Mouse (Mus musculus) telencephalon, adult 2 months (tissue): ENCODE measurements at regions not wholly inside any gene's neighbourhood (a gene's known extent, or its start where the extent isn't known, plus 50 kb on each side); places are given as distances from the start of the nearest gene placed in this dataset.
A peak's percentile ranks its signal among the peaks of the same experiment; 100 is the strongest.

ENCODE experiments used
- DNase-seq: peaks from one replicate; pipeline ENCODE4 v3.0.0-alpha.2; 2011; ENCODE audit warnings: low read depth, low spot score

DNA sequence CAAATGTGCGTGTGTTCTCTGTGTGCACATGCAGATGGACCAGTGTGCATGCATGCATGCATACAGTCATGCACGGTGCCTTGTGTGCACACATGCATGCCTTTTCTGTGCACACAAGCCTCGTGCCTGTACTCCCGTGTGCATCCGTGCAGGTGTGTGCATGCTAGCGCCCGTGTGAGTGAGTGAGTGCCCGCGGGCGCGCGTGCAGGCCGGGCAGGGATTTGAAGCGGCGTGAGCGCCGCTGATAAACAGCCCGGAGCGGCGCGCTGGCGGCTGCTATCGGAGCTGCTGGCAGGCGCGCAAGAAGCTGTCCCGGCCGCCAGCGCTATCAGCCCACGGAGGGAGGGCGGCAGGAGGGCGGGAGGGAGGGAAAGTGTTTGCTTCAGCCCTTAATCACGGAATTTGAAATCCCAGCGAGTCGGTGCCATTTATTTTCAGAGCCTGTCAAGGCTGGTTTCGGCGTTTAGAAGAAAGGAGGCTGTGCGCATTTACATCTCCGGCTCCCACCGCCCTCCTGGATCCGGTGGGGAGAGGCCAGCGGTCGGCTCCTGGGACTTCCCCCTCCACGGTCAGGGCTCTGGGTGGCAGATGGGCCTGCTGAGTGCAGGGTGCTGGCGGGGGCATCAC lies 82.1 kb downstream of the Cstad start:
- peak; percentile 83 for DNase-seq

GRCm38 (mm10) chr2:30676450-30676832 lies 81.6 kb downstream of the Cstad start:
- DNase-seq, result no peak

DNA sequence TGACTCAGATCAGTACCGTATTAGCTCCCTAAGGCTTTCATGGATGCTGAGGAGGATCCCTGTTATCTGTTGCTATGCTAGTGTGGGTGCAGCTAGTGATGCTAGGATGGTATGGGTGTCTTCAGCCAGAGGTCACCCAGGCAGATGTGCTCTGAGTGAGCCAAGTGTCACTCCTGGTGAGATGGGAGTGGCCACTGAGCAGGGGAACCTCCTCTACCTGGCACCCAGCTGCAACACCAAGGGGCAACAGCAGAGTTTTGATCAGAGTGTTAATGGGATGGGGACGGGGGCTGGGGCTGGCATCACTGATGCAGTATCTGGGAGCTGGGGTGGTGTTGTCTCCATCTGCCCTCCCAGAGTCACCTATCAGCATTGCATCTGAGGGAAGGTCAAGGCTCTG lies 81.0 kb downstream of the Cstad start:
- no peak for DNase-seq

DNA sequence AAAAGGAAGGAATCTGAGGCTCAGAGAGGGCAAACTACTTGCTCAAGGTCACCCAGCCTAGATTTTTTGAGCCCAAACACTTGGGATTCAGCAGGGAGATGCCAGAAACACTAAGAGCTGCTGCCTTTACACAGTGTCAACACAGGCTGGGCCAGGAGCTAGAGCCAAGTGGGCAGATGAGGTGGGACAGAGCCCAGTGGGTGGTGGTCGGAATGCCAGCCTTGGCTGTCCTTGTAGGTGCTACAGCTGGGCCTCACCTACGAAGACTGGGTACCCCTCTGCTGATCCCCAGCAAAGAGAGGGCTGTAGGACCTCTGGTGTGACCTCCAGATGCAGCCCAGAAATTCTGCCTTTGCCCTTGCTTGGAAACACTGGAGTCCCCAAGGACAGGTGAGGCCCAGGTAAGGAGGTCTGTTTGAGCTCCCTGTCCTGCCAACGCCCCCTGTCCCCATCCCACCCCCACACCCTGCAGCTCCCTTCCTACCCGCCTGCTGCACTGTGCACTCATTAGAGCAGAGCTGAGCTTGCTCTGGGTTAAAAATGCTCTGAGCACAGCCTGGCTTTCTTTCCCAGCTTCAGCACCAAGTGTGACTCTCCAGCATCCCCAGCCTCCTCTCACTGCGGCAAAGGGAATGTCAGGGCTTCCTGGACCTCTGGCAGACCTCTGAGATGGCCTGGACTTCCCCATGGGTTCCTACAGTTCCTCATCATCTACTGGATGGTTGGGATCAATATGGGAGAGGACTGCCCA lies 76.2 kb downstream of the Cstad start:
- no peak for DNase-seq

DNA sequence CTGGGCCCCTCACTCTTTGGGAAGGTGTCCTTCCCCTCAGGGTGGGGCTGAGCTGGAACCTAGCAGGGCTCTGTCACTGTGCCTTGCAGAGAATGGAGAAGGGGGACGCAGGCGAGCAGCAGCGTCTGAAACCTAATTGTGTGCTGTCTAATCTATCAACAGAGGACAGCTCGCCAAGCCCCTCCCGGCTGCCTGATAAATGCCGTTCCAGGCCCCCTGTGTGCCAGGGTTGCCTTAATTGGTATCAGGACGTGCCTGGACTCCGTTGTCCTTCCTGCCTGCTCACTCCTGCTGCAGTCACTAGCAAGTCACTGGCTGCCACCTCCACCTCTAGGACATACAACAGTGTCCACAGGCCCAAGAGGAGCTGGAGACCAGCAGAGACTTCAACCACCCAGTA lies 72.6 kb downstream of the Cstad start:
- DNase-seq, result no peak

- no peak for DNase-seq
Measured at GRCm38 (mm10) chr2:30661147-30661546, 66.3 kb downstream of the Cstad start.

DNA sequence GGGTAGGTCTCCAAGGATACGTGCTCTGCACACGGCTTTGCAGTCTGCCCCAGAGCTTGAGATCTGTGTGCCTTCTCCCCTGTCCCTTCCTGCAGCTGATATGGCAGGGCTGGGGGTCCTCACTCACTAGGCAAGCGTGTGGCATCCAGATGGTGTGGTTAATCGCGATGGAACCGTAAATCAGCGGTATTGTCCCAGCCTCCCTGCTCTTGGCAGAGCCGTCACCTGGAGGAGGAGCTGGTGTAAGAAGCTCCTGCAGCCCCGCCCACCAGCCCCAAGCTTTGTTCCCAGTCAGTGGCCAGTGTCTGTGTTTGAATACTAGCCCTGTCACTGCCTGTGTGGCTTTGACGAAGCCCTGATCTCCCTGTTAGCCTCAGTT lies 65.8 kb downstream of the Cstad start:
- no peak for DNase-seq

GRCm38 (mm10) chr2:30659836-30660612 lies 65.2 kb downstream of the Cstad start:
- DNase-seq, result no peak

DNA sequence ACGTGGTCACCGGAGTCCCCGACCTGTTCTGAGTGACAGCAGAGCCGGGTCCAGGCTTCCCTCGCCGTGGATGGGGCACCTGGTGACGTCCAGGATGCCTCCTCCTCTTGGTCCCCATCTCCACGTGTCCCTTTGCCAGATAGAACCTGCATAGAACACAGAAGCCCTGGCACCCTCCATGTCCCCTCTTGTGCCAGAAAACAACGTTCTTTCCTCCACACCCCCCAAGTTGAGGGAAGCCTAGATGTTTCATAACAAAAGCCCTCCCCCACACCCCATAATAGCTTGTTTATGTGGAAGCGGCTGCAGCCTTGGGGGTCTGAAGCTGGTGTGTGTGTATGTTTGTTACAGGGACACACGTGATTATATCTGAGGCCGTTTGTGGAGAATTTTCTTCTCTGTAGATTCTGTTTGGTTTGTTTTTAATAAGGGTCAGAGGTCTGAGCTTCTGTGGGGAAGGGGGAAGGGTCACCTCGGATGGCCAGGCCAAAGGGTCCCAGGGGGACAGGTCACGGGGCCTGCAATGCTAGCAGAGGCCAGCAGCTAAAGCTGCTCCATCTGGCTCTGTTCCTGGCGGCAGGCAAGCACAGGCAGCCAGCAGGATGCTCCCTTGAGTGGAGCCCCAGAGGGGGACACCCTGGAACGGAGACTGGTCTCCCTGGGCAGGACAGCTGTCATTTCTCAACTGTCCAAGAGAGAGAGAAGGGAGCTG lies 64.2 kb downstream of the Cstad start:
- DNase-seq, result peak; percentile 92
